Mouse (Mus musculus): ENCODE data around the gene Cox4i1. TPM values are rescaled to one million over a fixed set of nuclear protein-coding genes. Genes with fewer than 3 reads are reported as not detected.

Gene Cox4i1
- total and polyA plus RNA-seq, 3 experiments, result 519 to 970 (median 711) TPM

GRCm38 (mm10) chr8:120671775-120672174, 3.8 kb downstream of the Cox4i1 start:
- Histone ChIP-seq H3K27me3 (replicated peaks) (no peaks in the 10 kb centered on the region), H3K36me3 (replicated peaks in 1 of 2; ENCODE audit: control insufficient read depth in 1 of 2, insufficient read depth in 1 of 2, low read length in 1 of 2) (peaks cover 43 to 53% of the 10 kb centered on the region in 2 experiments), H3K4me1 (ENCODE audit: control insufficient read depth in 1 of 2, insufficient read depth in 2 of 2) (peaks cover under 1 to 22% of the 10 kb centered on the region in 2 experiments; a peak in 2 of 4 replicates), H3K9ac (ENCODE audit: insufficient read depth, low read depth) (no peak overlapping the region), H3K27ac (ENCODE audit: insufficient read depth, low read depth) (no peak overlapping the region), H3K79me2 (replicated peaks; ENCODE audit: control insufficient read depth, extremely low read depth, insufficient read depth, poor library complexity, severe bottlenecking) (peaks cover 30% of the 10 kb centered on the region), H3K4me3 (replicated peaks in 1 of 3; ENCODE audit: low read depth in 2 of 3, low read length in 2 of 3, poor library complexity in 1 of 3) (no peak overlapping the region), H3K9me3 (replicated peaks; ENCODE audit: low read length) (no peaks in the 10 kb centered on the region), H3K4me2 (ENCODE audit: insufficient read depth, low read depth, poor library complexity, severe bottlenecking) (no peak overlapping the region)
- dilution Hi-C loops (cut with MboI; ENCODE audit: extremely low pct_ligation_motif_present, extremely low pct_unique_long_range_greater_than_20kb, low sequenced_read_pairs), result no loop called here
- in situ Hi-C loops (cut with MboI; ENCODE audit: low pct_ligation_motif_present, low pct_unique_long_range_greater_than_20kb, low sequenced_read_pairs), result no loop called here
- no peak for DNase-seq (ENCODE audit: extremely low read depth)
- TF ChIP-seq MXI1 (IDR thresholded peaks at IDR 0.05; ENCODE audit: low read depth, low read length) (no peak), ZNF384 (IDR thresholded peaks at IDR 0.05; ENCODE audit: low read depth, low read length) (no peak), ZC3H11A (IDR thresholded peaks at IDR 0.05; ENCODE audit: low read depth, low read length) (no peak), BHLHE40 (IDR thresholded peaks at IDR 0.05; ENCODE audit: low read depth, low read length) (no peak), JUN (IDR thresholded peaks at IDR 0.05; ENCODE audit: insufficient read depth, low read depth, low read length) (no peak), ELF1 (IDR thresholded peaks at IDR 0.05; ENCODE audit: low read depth, low read length) (no peak)

- in situ Hi-C loops (cut with MboI; ENCODE audit: low pct_ligation_motif_present, low pct_unique_long_range_greater_than_20kb, low sequenced_read_pairs) (no loop called here), dilution Hi-C loops (cut with MboI; ENCODE audit: extremely low pct_ligation_motif_present, extremely low pct_unique_long_range_greater_than_20kb, low sequenced_read_pairs) (no loop called here)
- Histone ChIP-seq H3K4me1 (ENCODE audit: control insufficient read depth in 1 of 2, insufficient read depth in 2 of 2) (peaks cover 0 to 19% of the 10 kb centered on the region in 2 experiments; a peak in 2 of 4 replicates), H3K4me3 (replicated peaks in 1 of 3; ENCODE audit: low read depth in 2 of 3, low read length in 2 of 3, poor library complexity in 1 of 3) (no peak overlapping the region), H3K9ac (ENCODE audit: insufficient read depth, low read depth) (no peak overlapping the region), H3K27me3 (replicated peaks) (no peaks in the 10 kb centered on the region), H3K9me3 (replicated peaks; ENCODE audit: low read length) (no peaks in the 10 kb centered on the region), H3K79me2 (replicated peaks; ENCODE audit: control insufficient read depth, extremely low read depth, insufficient read depth, poor library complexity, severe bottlenecking) (peaks cover 22% of the 10 kb centered on the region), H3K4me2 (ENCODE audit: insufficient read depth, low read depth, poor library complexity, severe bottlenecking) (no peak overlapping the region), H3K27ac (ENCODE audit: insufficient read depth, low read depth) (no peak overlapping the region), H3K36me3 (replicated peaks in 1 of 2; ENCODE audit: control insufficient read depth in 1 of 2, insufficient read depth in 1 of 2, low read length in 1 of 2) (peaks cover 43 to 57% of the 10 kb centered on the region in 2 experiments)
- DNase-seq (ENCODE audit: extremely low read depth), result no peak
- TF ChIP-seq CHD1 (IDR thresholded peaks at IDR 0.05; ENCODE audit: low read depth, low read length) (no peak), USF2 (conservative IDR thresholded peaks at IDR 0.05; ENCODE audit: low read depth, low read length) (peak; percentile 56), USF1 (IDR thresholded peaks at IDR 0.05; ENCODE audit: low read depth, low read length) (peak; percentile 24; the same call in 1 of the 2 replicates)
These were observed 4.7 kb downstream of the Cox4i1 start for GRCm38 (mm10) chr8:120672626-120673229.

GRCm38 (mm10) chr8:120673298-120673697, 5.3 kb downstream of the Cox4i1 start:
- H3K36me3 ChIP-seq (replicated peaks in 1 of 2; ENCODE audit: control insufficient read depth in 1 of 2, insufficient read depth in 1 of 2, low read length in 1 of 2), result peaks cover 43 to 57% of the 10 kb centered on the region in 2 experiments

More at GRCm38 (mm10) chr8:120673298-120673697, 5.3 kb downstream of the Cox4i1 start:
- Histone ChIP-seq H3K4me3 (replicated peaks in 1 of 3; ENCODE audit: low read depth in 2 of 3, low read length in 2 of 3, poor library complexity in 1 of 3) (no peak overlapping the region), H3K9ac (ENCODE audit: insufficient read depth, low read depth) (no peak overlapping the region), H3K27ac (ENCODE audit: insufficient read depth, low read depth) (no peak overlapping the region), H3K79me2 (replicated peaks; ENCODE audit: control insufficient read depth, extremely low read depth, insufficient read depth, poor library complexity, severe bottlenecking) (peaks cover 20% of the 10 kb centered on the region), H3K9me3 (replicated peaks; ENCODE audit: low read length) (no peaks in the 10 kb centered on the region), H3K27me3 (replicated peaks) (no peaks in the 10 kb centered on the region), H3K4me1 (ENCODE audit: control insufficient read depth in 1 of 2, insufficient read depth in 2 of 2) (peaks cover 0 to 19% of the 10 kb centered on the region in 2 experiments; a peak in 2 of 4 replicates), H3K4me2 (ENCODE audit: insufficient read depth, low read depth, poor library complexity, severe bottlenecking) (no peak overlapping the region)
- no peak for DNase-seq (ENCODE audit: extremely low read depth)
- in situ Hi-C loops (cut with MboI; ENCODE audit: low pct_ligation_motif_present, low pct_unique_long_range_greater_than_20kb, low sequenced_read_pairs) (no loop called here), dilution Hi-C loops (cut with MboI; ENCODE audit: extremely low pct_ligation_motif_present, extremely low pct_unique_long_range_greater_than_20kb, low sequenced_read_pairs) (no loop called here)
- TF ChIP-seq MXI1 (IDR thresholded peaks at IDR 0.05; ENCODE audit: low read depth, low read length) (no peak), HCFC1 (IDR thresholded peaks at IDR 0.05; ENCODE audit: low read depth, low read length) (no peak), UBTF (IDR thresholded peaks at IDR 0.05; ENCODE audit: low read depth, low read length) (no peak), SMC3 (IDR thresholded peaks at IDR 0.05; ENCODE audit: low read depth, low read length) (no peak), MEF2A (IDR thresholded peaks at IDR 0.05; ENCODE audit: borderline replicate concordance, low read depth, low read length) (no peak), USF2 (conservative IDR thresholded peaks at IDR 0.05; ENCODE audit: low read depth, low read length) (no peak), ETS1 (conservative IDR thresholded peaks at IDR 0.05; ENCODE audit: low read depth, low read length) (no peak), USF1 (IDR thresholded peaks at IDR 0.05; ENCODE audit: low read depth, low read length) (no peak), CHD1 (IDR thresholded peaks at IDR 0.05; ENCODE audit: low read depth, low read length) (no peak), BHLHE40 (IDR thresholded peaks at IDR 0.05; ENCODE audit: low read depth, low read length) (no peak), MAZ (IDR thresholded peaks at IDR 0.05; ENCODE audit: low read depth, low read length) (no peak)
